ENCODE assay signal across 8 mouse cellular contexts in the genomic region with DNA sequence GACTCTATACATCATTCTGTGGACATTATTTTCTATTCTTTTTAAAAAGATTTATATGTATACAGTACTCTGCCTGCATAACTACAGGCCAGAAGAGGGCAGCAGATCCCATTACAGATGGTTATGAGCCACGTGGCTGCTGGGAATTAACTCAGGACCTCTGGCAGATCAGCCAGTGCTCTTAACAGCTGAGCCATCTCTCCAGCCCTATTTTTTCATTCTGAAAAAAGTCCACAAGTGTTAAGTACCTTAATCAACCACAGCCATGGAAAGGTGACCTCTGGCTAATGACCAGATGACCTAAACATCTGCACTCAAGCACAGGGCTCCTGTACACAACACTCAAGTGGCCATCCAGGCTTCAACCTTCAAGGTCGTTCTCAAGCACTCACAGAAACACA. TPM values are rescaled to one million over a fixed set of nuclear protein-coding genes. Genes with fewer than 3 reads are reported as not detected.
DNase-seq lines count a peak whose midpoint lies in the region; ATAC-seq and TF ChIP-seq lines count a peak whose summit lies in the region.

No protein-coding gene starts in this region.

- ATAC-seq in hindbrain, embryonic 14.5 days (ENCODE audit: low FRiP score): peak; percentile 27; the same call in 1 of the 2 replicates
- ATAC-seq in hindbrain, embryonic 16.5 days: no peak
- ATAC-seq in embryonic facial prominence, embryonic 12.5 days (ENCODE audit: insufficient number of reproducible peaks, insufficient read depth, low FRiP score, low TSS enrichment): peak; percentile 32; the same call in 1 of the 2 replicates
- peak; percentile 22; the same call in 1 of the 2 replicates for ATAC-seq in liver, embryonic 14.5 days (ENCODE audit: insufficient read depth)

- no peaks in the 10 kb centered on the region for H3K27me3 ChIP-seq in hindbrain, embryonic 14.5 days (ENCODE audit: control insufficient read depth, insufficient read depth, low read length)
- no peaks in the 10 kb centered on the region for H3K27me3 ChIP-seq in hindbrain, embryonic 16.5 days (replicated peaks; ENCODE audit: control insufficient read depth, insufficient read depth, low read length)
- no peaks in the 10 kb centered on the region for H3K27me3 ChIP-seq in embryonic facial prominence, embryonic 12.5 days
- H3K27me3 ChIP-seq in liver, embryonic 14.5 days (ENCODE audit: control insufficient read depth, insufficient read depth, low read length): no peaks in the 10 kb centered on the region

- H3K9me3 ChIP-seq in hindbrain, embryonic 14.5 days (ENCODE audit: control insufficient read depth, low read length): no peaks in the 10 kb centered on the region
- H3K9me3 ChIP-seq in hindbrain, embryonic 16.5 days (ENCODE audit: control insufficient read depth, low read length): no peaks in the 10 kb centered on the region
- no peaks in the 10 kb centered on the region for H3K9me3 ChIP-seq in ES-E14 (ENCODE audit: control insufficient read depth, insufficient read depth, low read depth, low read length)
- no peaks in the 10 kb centered on the region for H3K9me3 ChIP-seq in embryonic facial prominence, embryonic 12.5 days
- H3K9me3 ChIP-seq in liver, embryonic 14.5 days (ENCODE audit: control insufficient read depth, low read length): no peaks in the 10 kb centered on the region

- no peak overlapping the region for H3K4me2 ChIP-seq in hindbrain, embryonic 14.5 days (replicated peaks)
- no peak overlapping the region for H3K4me2 ChIP-seq in hindbrain, embryonic 16.5 days (ENCODE audit: low read length)
- H3K4me2 ChIP-seq in embryonic facial prominence, embryonic 12.5 days (replicated peaks): no peak overlapping the region
- H3K4me2 ChIP-seq in liver, embryonic 14.5 days (ENCODE audit: low read depth): no peak overlapping the region

- H3K36me3 ChIP-seq in hindbrain, embryonic 14.5 days (replicated peaks; ENCODE audit: control insufficient read depth, insufficient read depth): peaks cover 61% of the 10 kb centered on the region
- peaks cover 31% of the 10 kb centered on the region for H3K36me3 ChIP-seq in hindbrain, embryonic 16.5 days (ENCODE audit: control insufficient read depth, insufficient read depth, low read length)
- peaks cover 49% of the 10 kb centered on the region for H3K36me3 ChIP-seq in ES-E14 (ENCODE audit: control insufficient read depth, insufficient read depth, low read length, poor library complexity, severe bottlenecking)
- H3K36me3 ChIP-seq in embryonic facial prominence, embryonic 12.5 days: peaks cover 48% of the 10 kb centered on the region
- peaks cover 38% of the 10 kb centered on the region for H3K36me3 ChIP-seq in liver, embryonic 14.5 days (replicated peaks; ENCODE audit: control insufficient read depth, insufficient read depth, low read depth)

- peak; percentile 35 for DNase-seq in hindbrain, embryonic 14.5 days (ENCODE audit: low spot score)
- DNase-seq in ES-E14 (ENCODE audit: low read depth, low spot score): no peak
- no peak for DNase-seq in liver, embryonic 14.5 days (ENCODE audit: low read depth in 3 of 3, low spot score in 3 of 3)
- DNase-seq in left cerebral cortex, adult 18-20 months (ENCODE audit: low spot score in 2 of 2): no peak
- no peak for DNase-seq in frontal cortex, adult 2 months (ENCODE audit: extremely low spot score in 1 of 2, low spot score in 1 of 2)
- no peak for DNase-seq in layer of hippocampus, postnatal 14 days (ENCODE audit: low spot score in 2 of 2)

- TF ChIP-seq CTCF in liver, embryonic 14.5 days (IDR thresholded peaks at IDR 0.05; ENCODE audit: low read depth): peak; percentile 54

- no peak overlapping the region for H3K9ac ChIP-seq in hindbrain, embryonic 14.5 days
- H3K9ac ChIP-seq in hindbrain, embryonic 16.5 days (ENCODE audit: low read depth, low read length): no peak overlapping the region
- H3K9ac ChIP-seq in ES-E14 (ENCODE audit: insufficient read depth, low read depth, low read length, poor library complexity, severe bottlenecking): peak overlapping the region; percentile 41; the same call in 1 of the 2 replicates
- H3K9ac ChIP-seq in embryonic facial prominence, embryonic 12.5 days: no peak overlapping the region
- H3K9ac ChIP-seq in liver, embryonic 14.5 days (replicated peaks): no peak overlapping the region

- H3K4me3 ChIP-seq in hindbrain, embryonic 14.5 days (replicated peaks; ENCODE audit: low read length): no peak overlapping the region
- no peak overlapping the region for H3K4me3 ChIP-seq in hindbrain, embryonic 16.5 days (ENCODE audit: low read length)
- no peak overlapping the region for H3K4me3 ChIP-seq in ES-E14 (ENCODE audit: insufficient read depth in 1 of 2, low read depth in 1 of 2, low read length in 2 of 2, poor library complexity in 1 of 2, severe bottlenecking in 1 of 2)
- no peak overlapping the region for H3K4me3 ChIP-seq in embryonic facial prominence, embryonic 12.5 days
- H3K4me3 ChIP-seq in liver, embryonic 14.5 days (ENCODE audit: insufficient read depth in 1 of 2, low read depth in 2 of 2, low read length in 2 of 2): no peak overlapping the region

- WGBS in hindbrain, embryonic 14.5 days: 53% methylated on average over 2 of the region's 2 CpGs
- 44% methylated on average over 2 of the region's 2 CpGs for WGBS in hindbrain, embryonic 16.5 days
- WGBS in embryonic facial prominence, embryonic 12.5 days: 40% methylated on average over 2 of the region's 2 CpGs
- whole genome bisulfite sequencing in liver, embryonic 14.5 days (ENCODE audit: insufficient replicate concordance): 39% methylated on average over 2 of the region's 2 CpGs

- TF ChIP-seq EP300 in liver, embryonic 14.5 days (IDR thresholded peaks at IDR 0.05; ENCODE audit: low read depth): no peak

- H3K27ac ChIP-seq in hindbrain, embryonic 14.5 days: no peak overlapping the region
- H3K27ac ChIP-seq in hindbrain, embryonic 16.5 days (ENCODE audit: low read depth, low read length): no peak overlapping the region
- H3K27ac ChIP-seq in ES-E14 (ENCODE audit: insufficient read depth, low read depth, low read length, poor library complexity, severe bottlenecking): peak overlapping the region; percentile 66; the same call in 1 of the 2 replicates
- H3K27ac ChIP-seq in embryonic facial prominence, embryonic 12.5 days: no peak overlapping the region
- no peak overlapping the region for H3K27ac ChIP-seq in liver, embryonic 14.5 days

- H3K4me1 ChIP-seq in hindbrain, embryonic 14.5 days (replicated peaks; ENCODE audit: control insufficient read depth, insufficient read depth, low read length): peaks cover 15% of the 10 kb centered on the region; the same call in 1 of the 2 replicates
- peaks cover 15% of the 10 kb centered on the region for H3K4me1 ChIP-seq in hindbrain, embryonic 16.5 days (ENCODE audit: control insufficient read depth, insufficient read depth, low read depth, low read length)
- peaks cover 0 to 3% of the 10 kb centered on the region in 2 experiments; a peak in 1 of 4 replicates for H3K4me1 ChIP-seq in ES-E14 (ENCODE audit: control insufficient read depth in 2 of 2, insufficient read depth in 2 of 2, low read length in 2 of 2, poor library complexity in 1 of 2)
- peaks cover 13% of the 10 kb centered on the region for H3K4me1 ChIP-seq in embryonic facial prominence, embryonic 12.5 days
- H3K4me1 ChIP-seq in liver, embryonic 14.5 days (replicated peaks; ENCODE audit: control insufficient read depth in 2 of 2, insufficient read depth in 2 of 2, low read length in 1 of 2): peaks cover 7 to 11% of the 10 kb centered on the region in 2 experiments

- in situ Hi-C loops in ES-E14 (cut with MboI; ENCODE audit: low sequenced_read_pairs in 2 of 2, unreplicated experiment in 2 of 2): no loop called here

RNA-seq across cellular contexts. Expression of a gene that starts 1.4 kb away (rescaled TPM):
- polyA plus RNA-seq in hindbrain, embryonic 14.5 days (2014; fragmentation: Nextera tagmentation; extraction: Ambion mirVana): 0.68 TPM in 1 of 2 replicates, not detected in the other
- 0.44 and 0.91 TPM in 2 replicates for polyA plus RNA-seq in hindbrain, embryonic 16.5 days (2015; fragmentation: Nextera tagmentation; extraction: Ambion mirVana)
- total RNA-seq in ES-E14 (2012; rRNA removed): 2.3 TPM in 2 replicates
- polyA plus RNA-seq in embryonic facial prominence, embryonic 12.5 days (2016; fragmentation: Nextera tagmentation; extraction: Ambion mirVana): 0.39 TPM in 1 of 2 replicates, not detected in the other
- 0.08 TPM in 1 of 2 replicates, not detected in the other for polyA plus RNA-seq in liver, embryonic 14.5 days (2012; rRNA removed)
- not detected in 2 replicates for polyA plus RNA-seq in liver, embryonic 14.5 days (2014; fragmentation: Nextera tagmentation; extraction: Ambion mirVana)
- total RNA-seq in left cerebral cortex, adult 18-20 months (2021): 1 to 10 TPM in 1 of 2 experiments, under 1 TPM in 1; 0.98 to 1.1 TPM
- 0.34 and 0.78 TPM in 2 replicates for polyA plus RNA-seq in frontal cortex, adult 2 months (2012; rRNA removed)
- total RNA-seq in layer of hippocampus, postnatal 14 days (2021): 1 to 10 TPM in 1 of 2 experiments, under 1 TPM in 1; 0.58 to 2.0 TPM

RNA-seq across cellular contexts. Expression of a gene that starts 5.1 kb away (rescaled TPM):
- polyA plus RNA-seq in hindbrain, embryonic 14.5 days (2014; fragmentation: Nextera tagmentation; extraction: Ambion mirVana): 324 and 419 TPM in 2 replicates
- polyA plus RNA-seq in hindbrain, embryonic 16.5 days (2015; fragmentation: Nextera tagmentation; extraction: Ambion mirVana): 252 and 268 TPM in 2 replicates
- total RNA-seq in ES-E14 (2012; rRNA removed): 1,213 and 1,430 TPM in 2 replicates
- 474 and 481 TPM in 2 replicates for polyA plus RNA-seq in embryonic facial prominence, embryonic 12.5 days (2016; fragmentation: Nextera tagmentation; extraction: Ambion mirVana)
- 229 and 484 TPM in 2 replicates for polyA plus RNA-seq in liver, embryonic 14.5 days (2012; rRNA removed)
- polyA plus RNA-seq in liver, embryonic 14.5 days (2014; fragmentation: Nextera tagmentation; extraction: Ambion mirVana): 485 and 502 TPM in 2 replicates
- total RNA-seq in left cerebral cortex, adult 18-20 months (2021): 100 to 1,000 TPM; 351 to 356 TPM
- 342 and 345 TPM in 2 replicates for polyA plus RNA-seq in frontal cortex, adult 2 months (2012; rRNA removed)
- total RNA-seq in layer of hippocampus, postnatal 14 days (2021): 100 to 1,000 TPM; 372 to 419 TPM

RNA-seq across cellular contexts. Expression of a gene that starts 10.8 kb away (rescaled TPM):
- 8.1 and 11.2 TPM in 2 replicates for polyA plus RNA-seq in hindbrain, embryonic 14.5 days (2014; fragmentation: Nextera tagmentation; extraction: Ambion mirVana)
- polyA plus RNA-seq in hindbrain, embryonic 16.5 days (2015; fragmentation: Nextera tagmentation; extraction: Ambion mirVana): 14.1 and 16.2 TPM in 2 replicates
- 14.0 and 18.5 TPM in 2 replicates for total RNA-seq in ES-E14 (2012; rRNA removed)
- 23.1 and 24.8 TPM in 2 replicates for polyA plus RNA-seq in embryonic facial prominence, embryonic 12.5 days (2016; fragmentation: Nextera tagmentation; extraction: Ambion mirVana)
- 4.5 and 5.7 TPM in 2 replicates for polyA plus RNA-seq in liver, embryonic 14.5 days (2012; rRNA removed)
- 3.5 and 4.5 TPM in 2 replicates for polyA plus RNA-seq in liver, embryonic 14.5 days (2014; fragmentation: Nextera tagmentation; extraction: Ambion mirVana)
- total RNA-seq in left cerebral cortex, adult 18-20 months (2021): 10 to 100 TPM; 18.7 to 19.9 TPM
- 18.0 and 19.0 TPM in 2 replicates for polyA plus RNA-seq in frontal cortex, adult 2 months (2012; rRNA removed)
- total RNA-seq in layer of hippocampus, postnatal 14 days (2021): 10 to 100 TPM; 21.3 to 21.4 TPM

RNA-seq across cellular contexts. Expression of a gene that starts 21.7 kb away (rescaled TPM):
- polyA plus RNA-seq in hindbrain, embryonic 14.5 days (2014; fragmentation: Nextera tagmentation; extraction: Ambion mirVana): 110 and 126 TPM in 2 replicates
- polyA plus RNA-seq in hindbrain, embryonic 16.5 days (2015; fragmentation: Nextera tagmentation; extraction: Ambion mirVana): 176 and 191 TPM in 2 replicates
- 108 and 147 TPM in 2 replicates for total RNA-seq in ES-E14 (2012; rRNA removed)
- 117 and 125 TPM in 2 replicates for polyA plus RNA-seq in embryonic facial prominence, embryonic 12.5 days (2016; fragmentation: Nextera tagmentation; extraction: Ambion mirVana)
- polyA plus RNA-seq in liver, embryonic 14.5 days (2012; rRNA removed): 19.1 and 19.5 TPM in 2 replicates
- polyA plus RNA-seq in liver, embryonic 14.5 days (2014; fragmentation: Nextera tagmentation; extraction: Ambion mirVana): 15.5 and 20.3 TPM in 2 replicates
- total RNA-seq in left cerebral cortex, adult 18-20 months (2021): 100 to 1,000 TPM; 165 to 168 TPM
- polyA plus RNA-seq in frontal cortex, adult 2 months (2012; rRNA removed): 108 and 111 TPM in 2 replicates
- total RNA-seq in layer of hippocampus, postnatal 14 days (2021): 100 to 1,000 TPM; 114 to 123 TPM

RNA-seq across cellular contexts. Expression of a gene that starts 32.6 kb away (rescaled TPM):
- 5.2 and 5.9 TPM in 2 replicates for polyA plus RNA-seq in hindbrain, embryonic 14.5 days (2014; fragmentation: Nextera tagmentation; extraction: Ambion mirVana)
- polyA plus RNA-seq in hindbrain, embryonic 16.5 days (2015; fragmentation: Nextera tagmentation; extraction: Ambion mirVana): 3.6 and 4.4 TPM in 2 replicates
- 26.5 and 31.3 TPM in 2 replicates for total RNA-seq in ES-E14 (2012; rRNA removed)
- 2.6 and 3.0 TPM in 2 replicates for polyA plus RNA-seq in embryonic facial prominence, embryonic 12.5 days (2016; fragmentation: Nextera tagmentation; extraction: Ambion mirVana)
- polyA plus RNA-seq in liver, embryonic 14.5 days (2012; rRNA removed): 4.4 and 5.0 TPM in 2 replicates
- polyA plus RNA-seq in liver, embryonic 14.5 days (2014; fragmentation: Nextera tagmentation; extraction: Ambion mirVana): 0.56 and 0.61 TPM in 2 replicates
- total RNA-seq in left cerebral cortex, adult 18-20 months (2021): 100 to 1,000 TPM; 120 to 123 TPM
- 60.9 and 63.3 TPM in 2 replicates for polyA plus RNA-seq in frontal cortex, adult 2 months (2012; rRNA removed)
- 100 to 1,000 TPM; 115 to 118 TPM for total RNA-seq in layer of hippocampus, postnatal 14 days (2021)
